Mouse (Mus musculus) erythroblast, embryonic 14.5 days (primary cell): ENCODE results near the gene Hmgcl. TPM values are rescaled to one million over a fixed set of nuclear protein-coding genes. Genes with fewer than 3 reads are reported as not detected.

Source experiments
- H3K27me3 ChIP-seq: 2 replicates; pipeline ENCODE4 v1.6.1; 2012; ENCODE audit warnings: inconsistent platforms; ENCODE audit not compliant: control insufficient read depth
- H3K36me3 ChIP-seq: 2 replicates; pipeline ENCODE4 v1.6.1; 2012; ENCODE audit warnings: mild to moderate bottlenecking, inconsistent platforms; ENCODE audit not compliant: control insufficient read depth
- H3K4me1 ChIP-seq: 2 replicates; pipeline ENCODE4 v1.6.1; 2012; ENCODE audit warnings: inconsistent platforms; ENCODE audit not compliant: control insufficient read depth
- H3K4me3 ChIP-seq: replicated peaks from 2 replicates; pipeline ENCODE3; 2012; ENCODE audit warnings: moderate library complexity, mild to moderate bottlenecking, inconsistent platforms
- H3K9me3 ChIP-seq: 2 replicates; pipeline ENCODE4 v1.6.1; 2012; ENCODE audit warnings: low read length, inconsistent platforms, mixed read lengths; ENCODE audit not compliant: control insufficient read depth
- GATA1 ChIP-seq: IDR thresholded peaks from 2 replicates; pipeline ENCODE4 v1.6.1; 2012; ENCODE audit warnings: low read length, inconsistent platforms, mixed read lengths
- TAL1 ChIP-seq: IDR thresholded peaks from 3 replicates; pipeline ENCODE4 v1.6.1; 2012; ENCODE audit warnings: low read length, inconsistent platforms, mixed read lengths
- polyA plus RNA-seq: library from polyadenylated mRNA; stranded (reverse); fragments of >175 nt; gene quantifications from 2 replicates; pipeline ENCODE4 v1.2.3, GENCODE M21; 2012

Hmgcl gene
- polyA plus RNA-seq, 1 experiment: 4.9 TPM

GRCm38 (mm10) chr4:135986943-135987710, 40.9 kb downstream of the Hmgcl start, which contains the start of gene Pithd1:
Gene Pithd1, minus strand, starts transcription at chr4:135987264.
- H3K4me1 ChIP-seq: peaks cover 55% of the 10 kb centered on the region

GRCm38 (mm10) chr4:135987714-135988113, 41.5 kb downstream of the Hmgcl start:
- no peak for TF ChIP-seq TAL1
- TF ChIP-seq GATA1: no peak
- Histone ChIP-seq H3K36me3 (peaks cover 36% of the 10 kb centered on the region), H3K4me1 (peaks cover 54% of the 10 kb centered on the region), H3K4me3 (peak overlapping the region; percentile 100), H3K27me3 (no peaks in the 10 kb centered on the region), H3K9me3 (peaks cover 5% of the 10 kb centered on the region)

More at GRCm38 (mm10) chr4:135986943-135987710, 40.9 kb downstream of the Hmgcl start, which contains the start of gene Pithd1:
- Histone ChIP-seq H3K4me3 (peak within 1 kb of the TSS; percentile 100), H3K36me3 (peaks cover 42% of the 10 kb centered on the region), H3K27me3 (no peaks in the 10 kb centered on the region), H3K9me3 (peaks cover 5% of the 10 kb centered on the region)
- TF ChIP-seq GATA1 (no peak), TAL1 (no peak)

GRCm38 (mm10) chr4:135993941-135994340, 47.7 kb downstream of the Hmgcl start:
- H3K36me3 ChIP-seq: no peaks in the 10 kb centered on the region
- no peaks in the 10 kb centered on the region for H3K27me3 ChIP-seq
- no peak overlapping the region for H3K4me3 ChIP-seq
- TF ChIP-seq TAL1 (no peak), GATA1 (no peak)
- peaks cover 13% of the 10 kb centered on the region for H3K4me1 ChIP-seq
- peaks cover 12% of the 10 kb centered on the region for H3K9me3 ChIP-seq

GRCm38 (mm10) chr4:135995118-135995517, 48.9 kb downstream of the Hmgcl start:
- TF ChIP-seq TAL1: no peak
- no peak for TF ChIP-seq GATA1
- H3K4me3 ChIP-seq: no peak overlapping the region
- peaks cover 11% of the 10 kb centered on the region for H3K4me1 ChIP-seq
- H3K27me3 ChIP-seq: no peaks in the 10 kb centered on the region
- no peaks in the 10 kb centered on the region for H3K36me3 ChIP-seq
- peaks cover 12% of the 10 kb centered on the region for H3K9me3 ChIP-seq

- H3K36me3 ChIP-seq: peaks cover 77% of the 10 kb centered on the region
- no peak overlapping the region for H3K4me3 ChIP-seq
- no peaks in the 10 kb centered on the region for H3K27me3 ChIP-seq
- no peaks in the 10 kb centered on the region for H3K4me1 ChIP-seq
- TF ChIP-seq TAL1: no peak
- TF ChIP-seq GATA1: no peak
- no peaks in the 10 kb centered on the region for H3K9me3 ChIP-seq
These were observed 57.9 kb downstream of the Hmgcl start for GRCm38 (mm10) chr4:136004107-136004675.

- no peaks in the 10 kb centered on the region for H3K4me1 ChIP-seq
- H3K4me3 ChIP-seq: no peak overlapping the region
- H3K36me3 ChIP-seq: peaks cover 84% of the 10 kb centered on the region
- no peaks in the 10 kb centered on the region for H3K9me3 ChIP-seq
- no peaks in the 10 kb centered on the region for H3K27me3 ChIP-seq
- TF ChIP-seq TAL1 (no peak), GATA1 (no peak)
These were observed 58.7 kb downstream of the Hmgcl start for GRCm38 (mm10) chr4:136004921-136005320.

- no peaks in the 10 kb centered on the region for H3K27me3 ChIP-seq
- H3K4me1 ChIP-seq: peaks cover 4% of the 10 kb centered on the region
- H3K9me3 ChIP-seq: no peaks in the 10 kb centered on the region
- peaks cover 96% of the 10 kb centered on the region for H3K36me3 ChIP-seq
- TF ChIP-seq GATA1: no peak
- TF ChIP-seq TAL1: no peak
- H3K4me3 ChIP-seq: no peak overlapping the region
These were observed 60.6 kb downstream of the Hmgcl start for GRCm38 (mm10) chr4:136006821-136007220.

- peaks cover 95% of the 10 kb centered on the region for H3K36me3 ChIP-seq
- H3K4me1 ChIP-seq: peaks cover 4% of the 10 kb centered on the region
- TF ChIP-seq TAL1: no peak
- TF ChIP-seq GATA1: no peak
- no peak overlapping the region for H3K4me3 ChIP-seq
- no peaks in the 10 kb centered on the region for H3K27me3 ChIP-seq
- no peaks in the 10 kb centered on the region for H3K9me3 ChIP-seq
These were observed 62.7 kb downstream of the Hmgcl start for GRCm38 (mm10) chr4:136008782-136009447.

- H3K9me3 ChIP-seq: no peaks in the 10 kb centered on the region
- TF ChIP-seq TAL1 (no peak), GATA1 (no peak)
These were observed 64.3 kb downstream of the Hmgcl start for GRCm38 (mm10) chr4:136010586-136010985.

More at GRCm38 (mm10) chr4:136010586-136010985, 64.3 kb downstream of the Hmgcl start:
- no peaks in the 10 kb centered on the region for H3K27me3 ChIP-seq
- H3K36me3 ChIP-seq: peaks cover 95% of the 10 kb centered on the region
- H3K4me3 ChIP-seq: no peak overlapping the region
- H3K4me1 ChIP-seq: peaks cover 8% of the 10 kb centered on the region

Other genes with a start within 250 kb of the Hmgcl start
- 0.02 TPM in 1 of 2 replicates, not detected in the other for gene Il22ra1, start 218.3 kb upstream of the Hmgcl start, polyA plus RNA-seq
- gene Myom3, start 186.7 kb upstream of the Hmgcl start, polyA plus RNA-seq: not detected in 2 replicates
- gene Srsf10, start 90.7 kb upstream of the Hmgcl start, polyA plus RNA-seq: 21.7 and 28.6 TPM in 2 replicates
- gene Pnrc2, start 72.6 kb upstream of the Hmgcl start, polyA plus RNA-seq: 0.66 and 1.0 TPM in 2 replicates
- gene Cnr2, start 51.1 kb upstream of the Hmgcl start, polyA plus RNA-seq: 0.02 TPM in 1 of 2 replicates, not detected in the other
- gene Fuca1, start 25.7 kb upstream of the Hmgcl start, polyA plus RNA-seq: 0.33 and 0.54 TPM in 2 replicates
- gene Gale, start 17.3 kb downstream of the Hmgcl start, polyA plus RNA-seq: 3.9 and 5.3 TPM in 2 replicates
- 13.4 and 14.0 TPM in 2 replicates for gene Lypla2, start 26.2 kb downstream of the Hmgcl start, polyA plus RNA-seq
- gene Pithd1, start 40.8 kb downstream of the Hmgcl start, polyA plus RNA-seq: 16.8 and 28.3 TPM in 2 replicates
- gene Eloa, start 75.3 kb downstream of the Hmgcl start, polyA plus RNA-seq: 0.98 and 1.5 TPM in 2 replicates
- 148 and 157 TPM in 2 replicates for gene Rpl11, start 107.0 kb downstream of the Hmgcl start, polyA plus RNA-seq
- 0.38 and 0.54 TPM in 2 replicates for gene Id3, start 197.0 kb downstream of the Hmgcl start, polyA plus RNA-seq
- gene E2f2, start 225.9 kb downstream of the Hmgcl start, polyA plus RNA-seq: 108 and 119 TPM in 2 replicates